Mouse (Mus musculus) heart, embryonic 15.5 days (tissue): ENCODE results near the gene Zfp983. TPM values are rescaled to one million over a fixed set of nuclear protein-coding genes. Genes with fewer than 3 reads are reported as not detected.

Source experiments
- ATAC-seq: fragments of 200-750 bp; cut with Nextera tagmentation; replicated peaks from 2 replicates; pipeline ENCODE4 v1.8.0; 2017; ENCODE audit warnings: low read depth, moderate TSS enrichment; ENCODE audit not compliant: insufficient number of reproducible peaks, insufficient read depth, low FRiP score
- H3K27ac ChIP-seq: fragments of 300-500 bp; sonication (generic); 2 replicates; pipeline ENCODE4 v1.5.1; 2015; ENCODE audit warnings: mild to moderate bottlenecking, inconsistent platforms
- H3K27me3 ChIP-seq: fragments of 300-500 bp; sonication (generic); 2 replicates; pipeline ENCODE4 v1.6.1; 2015; ENCODE audit warnings: inconsistent platforms
- H3K36me3 ChIP-seq: fragments of 300-500 bp; sonication (generic); 2 replicates; pipeline ENCODE4 v1.6.1; 2015; ENCODE audit warnings: mild to moderate bottlenecking, inconsistent platforms
- H3K4me1 ChIP-seq: fragments of 300-500 bp; sonication (generic); replicated peaks from 2 replicates; pipeline ENCODE4 v1.6.1; 2015; ENCODE audit warnings: inconsistent platforms
- H3K4me2 ChIP-seq: fragments of 300-500 bp; sonication (generic); 2 replicates; pipeline ENCODE4 v1.6.1; 2015; ENCODE audit warnings: inconsistent platforms, mild to moderate bottlenecking, moderate library complexity
- H3K4me3 ChIP-seq: fragments of 300-500 bp; sonication (generic); 2 replicates; pipeline ENCODE4 v1.5.1; 2015; ENCODE audit warnings: mild to moderate bottlenecking, inconsistent platforms
- H3K9ac ChIP-seq: fragments of 300-500 bp; sonication (generic); 2 replicates; pipeline ENCODE4 v1.6.1; 2015; ENCODE audit warnings: mild to moderate bottlenecking, inconsistent platforms
- H3K9me3 ChIP-seq: fragments of 300-500 bp; sonication (generic); replicated peaks from 2 replicates; pipeline ENCODE4 v1.6.1; 2016; ENCODE audit warnings: inconsistent platforms
- WGBS: fragments of 180-500 bp; shearing (Covaris S2); methylation state at CpG from one replicate; pipeline ENCODE4 v1.1.7; 2015; ENCODE audit warnings: mixed read lengths; 5-methylcytosine and 5-hydroxymethylcytosine counted together
- polyA plus RNA-seq: library from polyadenylated mRNA; unstranded; fragments of >200 nt; fragmentation: Nextera tagmentation; extraction: Ambion mirVana; gene quantifications from 2 replicates; pipeline ENCODE4 v1.2.1, GENCODE M21; 2015

The Zfp983 gene
- polyA plus RNA-seq, 1 experiment from 2014 or later = 2.6 TPM

DNA sequence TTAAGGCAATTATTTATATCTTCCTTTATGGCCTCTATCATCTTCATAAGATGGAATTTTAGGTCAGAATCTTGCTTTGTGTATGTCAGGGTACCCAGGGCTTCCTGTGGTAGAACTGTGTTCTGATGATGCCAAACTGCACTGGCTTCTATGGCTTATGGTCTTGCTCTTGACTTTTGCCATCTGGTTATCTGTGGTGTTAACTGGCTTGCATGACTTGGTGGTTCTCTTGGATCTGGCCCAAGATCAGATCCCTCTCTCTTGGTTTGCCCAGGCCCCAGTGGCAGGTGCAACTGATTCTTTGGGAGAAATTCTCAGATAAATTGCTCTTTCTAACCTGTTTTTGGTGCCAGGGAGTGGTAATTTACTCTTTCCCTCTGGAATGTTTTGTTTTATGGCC is 45.6 kb downstream of the Zfp983 start:
- Histone ChIP-seq H3K4me1 (no peaks in the 10 kb centered on the region), H3K27ac (no peak overlapping the region), H3K36me3 (peaks cover 6% of the 10 kb centered on the region; the same call in 1 of the 2 replicates), H3K4me2 (no peak overlapping the region), H3K9me3 (no peaks in the 10 kb centered on the region), H3K4me3 (no peak overlapping the region), H3K9ac (no peak overlapping the region), H3K27me3 (no peaks in the 10 kb centered on the region)
- no peak for ATAC-seq

GRCm38 (mm10) chr17:21702281-21703240 is 52.1 kb downstream of the Zfp983 start:
- H3K9me3 ChIP-seq = no peaks in the 10 kb centered on the region
- no peaks in the 10 kb centered on the region for H3K4me1 ChIP-seq
- no peak overlapping the region for H3K4me2 ChIP-seq
- H3K27me3 ChIP-seq = no peaks in the 10 kb centered on the region
- H3K9ac ChIP-seq = no peak overlapping the region
- no peak overlapping the region for H3K4me3 ChIP-seq
- 25% methylated on average over 5 of the region's 5 CpGs for WGBS
- no peaks in the 10 kb centered on the region for H3K36me3 ChIP-seq
- no peak for ATAC-seq
- H3K27ac ChIP-seq = no peak overlapping the region

- WGBS = 80% methylated on average over 1 of the region's 1 CpGs
- H3K4me2 ChIP-seq = no peak overlapping the region
- H3K4me3 ChIP-seq = no peak overlapping the region
- H3K36me3 ChIP-seq = no peaks in the 10 kb centered on the region
- no peaks in the 10 kb centered on the region for H3K9me3 ChIP-seq
- no peaks in the 10 kb centered on the region for H3K27me3 ChIP-seq
- H3K9ac ChIP-seq = no peak overlapping the region
- ATAC-seq = no peak
- H3K4me1 ChIP-seq = peaks cover 2% of the 10 kb centered on the region
- no peak overlapping the region for H3K27ac ChIP-seq
These were observed 53.0 kb downstream of the Zfp983 start for GRCm38 (mm10) chr17:21703414-21703813.

- ATAC-seq = peak; percentile 97
- WGBS = 6% methylated on average over 26 of the region's 26 CpGs
These were observed 57.0 kb downstream of the Zfp983 start, which contains the start of gene Zfp760 for GRCm38 (mm10) chr17:21707343-21707996. Gene Zfp760, plus strand, starts transcription at chr17:21707741.

GRCm38 (mm10) chr17:21708401-21708800 is 58.0 kb downstream of the Zfp983 start:
- Histone ChIP-seq H3K27ac (peak overlapping the region; percentile 94; the same call in 1 of the 2 replicates), H3K9me3 (no peaks in the 10 kb centered on the region), H3K9ac (peak overlapping the region; percentile 20; the same call in 1 of the 2 replicates), H3K4me1 (peaks cover 8% of the 10 kb centered on the region), H3K4me2 (peak overlapping the region; percentile 67), H3K27me3 (no peaks in the 10 kb centered on the region), H3K4me3 (peak overlapping the region; percentile 71), H3K36me3 (peaks cover 9% of the 10 kb centered on the region; the same call in 1 of the 2 replicates)
- ATAC-seq = no peak
- 50% methylated on average over 2 of the region's 2 CpGs for WGBS

More at GRCm38 (mm10) chr17:21707343-21707996, 57.0 kb downstream of the Zfp983 start, which contains the start of gene Zfp760:
- Histone ChIP-seq H3K4me1 (peaks cover 8% of the 10 kb centered on the region), H3K36me3 (0 out of 2 replicates have a peak, but pooled peaks cover 5% of the 10 kb centered on the region), H3K4me2 (peak within 1 kb of the TSS; percentile 67), H3K9me3 (no peaks in the 10 kb centered on the region), H3K27ac (peak within 1 kb of the TSS; percentile 94), H3K4me3 (peak within 1 kb of the TSS; percentile 71), H3K9ac (peak within 1 kb of the TSS; percentile 69), H3K27me3 (no peaks in the 10 kb centered on the region)

Other genes with a start within 250 kb of the Zfp983 start
- gene Zfp54, start 227.4 kb upstream of the Zfp983 start, polyA plus RNA-seq = 2.8 and 4.9 TPM in 2 replicates
- gene Zfp51, start 200.2 kb upstream of the Zfp983 start, polyA plus RNA-seq = 9.3 and 11.0 TPM in 2 replicates
- 4.9 and 6.9 TPM in 2 replicates for gene Zfp53, start 161.6 kb upstream of the Zfp983 start, polyA plus RNA-seq
- 4.0 TPM in 2 replicates for gene Zfp52, start 115.1 kb upstream of the Zfp983 start, polyA plus RNA-seq
- 9.7 and 11.4 TPM in 2 replicates for gene Zfp948, start 83.6 kb upstream of the Zfp983 start, polyA plus RNA-seq
- gene Gm10226, start 41.2 kb downstream of the Zfp983 start, polyA plus RNA-seq = 2.6 and 3.9 TPM in 2 replicates
- 5.3 and 6.0 TPM in 2 replicates for gene Zfp760, start 57.1 kb downstream of the Zfp983 start, polyA plus RNA-seq
- 4.2 and 6.7 TPM in 2 replicates for gene Zfp229, start 80.2 kb downstream of the Zfp983 start, polyA plus RNA-seq
- 4.5 and 4.9 TPM in 2 replicates for gene Zfp820, start 195.1 kb downstream of the Zfp983 start, polyA plus RNA-seq